Mouse (Mus musculus) brown adipose tissue, adult 24 weeks (tissue): ENCODE measurements around the gene Gm10721. TPM values are rescaled to one million over a fixed set of nuclear protein-coding genes. Genes with fewer than 3 reads are reported as not detected.

Source experiments
- polyA plus RNA-seq: library from polyadenylated mRNA; stranded (reverse); fragments of >200 nt; gene quantifications from 2 replicates; pipeline ENCODE4 v1.2.4, GENCODE M21; 2012; ENCODE audit not compliant: missing spikeins, insufficient read depth, insufficient read length

The Gm10721 gene
- polyA plus RNA-seq, 1 experiment, result not detected

Other genes with a start within 250 kb of the Gm10721 start
- 1.9 TPM in 1 of 2 replicates, not detected in the other for gene Gm10722, start 12.2 kb upstream of the Gm10721 start, polyA plus RNA-seq
- gene Gm11168, start 9.8 kb upstream of the Gm10721 start, polyA plus RNA-seq, result 4.2 and 7.4 TPM in 2 replicates
- not detected in 2 replicates for gene Gm10720, start 2.5 kb downstream of the Gm10721 start, polyA plus RNA-seq
- 3.7 and 4.8 TPM in 2 replicates for gene Gm10719, start 4.3 kb downstream of the Gm10721 start, polyA plus RNA-seq
- not detected in 2 replicates for gene Gm10718, start 10.4 kb downstream of the Gm10721 start, polyA plus RNA-seq
- gene Gm10717, start 12.3 kb downstream of the Gm10721 start, polyA plus RNA-seq, result 4.8 and 8.6 TPM in 2 replicates
- not detected in 2 replicates for gene Gm17535, start 21.5 kb downstream of the Gm10721 start, polyA plus RNA-seq
- not detected in 2 replicates for gene Gm10715, start 23.7 kb downstream of the Gm10721 start, polyA plus RNA-seq